Mouse (Mus musculus): ENCODE data around the gene Srsf2.
"Not testable (repeated sequence)": the region's sequence is repeated elsewhere in the genome, so short reads cannot be mapped to it uniquely, and the experiment has no call there.

The Srsf2 gene

DNA sequence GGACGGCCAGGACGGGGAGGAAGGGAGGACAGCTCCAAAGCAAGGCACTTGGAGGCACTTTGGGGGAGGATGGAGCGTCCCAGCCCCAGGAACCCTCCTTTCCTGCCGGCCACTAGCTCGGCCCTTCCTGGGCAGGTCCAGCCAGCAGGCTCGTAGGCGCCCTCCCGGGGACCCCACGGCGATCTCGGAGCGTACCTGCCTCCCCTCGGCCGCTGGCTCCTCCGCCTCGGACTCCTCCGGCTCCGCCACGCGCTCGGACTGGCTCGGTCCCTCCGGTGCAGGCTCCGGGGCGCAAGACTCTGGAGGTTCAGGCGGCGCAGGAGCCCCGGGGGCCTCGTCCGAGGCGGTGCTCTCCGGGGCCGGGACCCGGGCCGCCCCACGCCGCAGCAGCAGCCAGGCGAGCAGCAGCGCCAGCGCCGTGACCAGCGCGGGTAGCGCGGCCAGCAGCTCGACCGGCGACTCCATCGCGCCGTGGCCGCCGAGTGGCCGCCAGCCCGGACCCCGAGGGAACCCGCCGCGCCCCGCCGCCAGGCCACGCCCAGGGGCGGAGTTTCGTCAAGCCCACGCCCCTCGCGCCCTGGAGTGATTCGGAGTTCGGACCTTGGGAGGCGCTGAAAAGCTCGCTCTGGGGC, 25.2 kb downstream of the Srsf2 start, which contains the start of gene Mxra7:
Gene Mxra7 (minus strand): TSS at position 513 of the 632 bp plus-strand sequence.
- DNase-seq (ENCODE audit: low spot score in 2 of 2): peak; percentile 65 to 86

GRCm38 (mm10) chr11:116826550-116827504, 26.1 kb downstream of the Srsf2 start:
- no peak for DNase-seq (ENCODE audit: low spot score in 2 of 2)

- DNase-seq (ENCODE audit: low spot score in 2 of 2): no peak
Measured at GRCm38 (mm10) chr11:116825230-116825629, 27.7 kb downstream of the Srsf2 start.

DNA sequence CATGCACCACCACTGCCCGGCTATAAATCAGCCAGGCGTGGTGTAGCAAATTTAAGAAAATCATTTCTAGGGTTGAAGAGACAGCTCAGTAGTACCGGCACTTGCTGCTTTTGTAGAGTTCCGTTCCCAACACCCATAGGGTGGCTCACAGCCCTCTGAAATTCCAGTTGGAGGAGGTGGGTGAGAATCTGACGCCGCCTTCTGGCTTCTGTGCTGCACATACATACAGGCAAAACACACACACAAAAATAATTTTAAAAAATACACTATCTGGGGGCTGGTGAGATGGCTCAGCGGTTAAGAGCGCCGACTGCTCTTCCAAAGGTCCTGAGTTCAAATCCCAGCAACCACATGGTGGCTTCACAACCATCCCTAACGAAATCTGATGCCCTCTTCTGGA, 29.0 kb downstream of the Srsf2 start:
- DNase-seq (ENCODE audit: low spot score in 2 of 2): not testable (repeated sequence)

DNA sequence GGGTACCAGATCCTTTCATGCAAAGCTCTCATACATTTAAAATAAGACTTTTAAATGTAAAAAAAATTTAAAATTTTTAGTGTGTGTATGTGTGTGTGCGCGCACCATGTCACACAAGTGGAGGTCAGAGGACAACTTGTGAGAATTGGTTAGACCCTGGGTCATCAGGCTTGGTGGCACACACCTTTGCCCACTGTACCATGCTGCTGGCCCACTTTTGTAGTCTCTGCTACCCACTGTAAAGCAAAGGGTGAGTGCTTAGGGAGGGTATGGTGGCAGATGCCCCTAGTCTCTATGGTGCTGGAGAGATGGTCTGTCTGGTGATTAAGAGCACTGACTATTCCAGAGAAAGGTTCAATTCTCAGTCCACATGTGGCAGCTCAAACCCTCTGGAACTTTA, 29.6 kb downstream of the Srsf2 start:
- DNase-seq (ENCODE audit: low spot score in 2 of 2): no peak

GRCm38 (mm10) chr11:116822626-116823025, 30.3 kb downstream of the Srsf2 start:
- no peak for DNase-seq (ENCODE audit: low spot score in 2 of 2)

DNA sequence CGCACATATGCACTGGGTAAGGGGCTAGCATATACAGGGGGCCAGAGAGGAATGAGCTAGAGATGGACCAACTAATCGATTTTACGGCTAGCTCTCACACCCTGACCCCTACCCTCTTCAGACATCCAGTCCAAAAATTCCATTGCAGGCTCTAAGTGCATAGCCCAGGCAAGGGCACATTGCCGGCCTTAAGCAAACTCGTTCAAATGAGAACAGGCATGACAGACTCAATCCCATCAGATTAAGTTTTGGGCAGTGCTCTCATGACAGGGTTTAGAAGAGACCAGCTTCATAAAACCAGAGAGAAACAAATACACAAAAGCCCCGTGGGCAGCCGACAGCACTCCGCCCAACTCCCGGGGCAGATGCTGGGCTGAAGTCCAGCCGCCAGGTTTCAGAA, 30.7 kb downstream of the Srsf2 start:
- DNase-seq (ENCODE audit: low spot score in 2 of 2): no peak

- no peak for DNase-seq (ENCODE audit: low spot score in 2 of 2)
Measured at GRCm38 (mm10) chr11:116821057-116821940, 31.6 kb downstream of the Srsf2 start.

DNA sequence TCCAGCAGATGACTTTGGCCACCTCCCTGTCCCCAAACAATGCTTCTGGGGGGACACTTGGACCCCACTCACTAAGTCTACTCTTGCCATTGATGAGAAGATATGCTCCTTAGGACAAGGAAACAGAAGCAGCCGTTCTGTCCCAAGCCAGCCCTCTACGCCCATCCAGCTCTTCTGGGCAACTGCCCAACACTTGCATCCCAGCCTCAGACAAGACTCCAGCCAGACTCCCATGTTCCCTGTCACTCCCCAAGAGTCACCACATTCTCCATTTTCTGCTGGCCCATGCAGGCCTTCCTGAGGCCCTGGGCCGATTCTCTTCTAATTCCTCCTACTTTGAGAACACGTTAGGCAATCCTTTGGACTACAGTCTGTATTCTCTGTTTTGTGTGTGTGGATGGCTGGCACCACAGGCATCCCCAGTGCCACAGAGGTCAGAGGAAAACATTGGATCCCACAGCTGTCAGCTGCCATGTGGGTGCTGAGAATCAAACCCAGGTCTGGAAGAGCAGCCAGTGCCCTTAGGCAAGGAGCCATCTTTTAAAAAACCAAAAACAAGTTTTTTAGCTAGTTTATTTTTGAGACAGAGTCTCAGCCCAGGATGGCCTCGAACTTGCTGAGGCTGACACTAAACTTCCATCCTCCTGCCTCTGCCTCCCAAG, 32.8 kb downstream of the Srsf2 start:
- no peak for DNase-seq (ENCODE audit: low spot score in 2 of 2)

DNA sequence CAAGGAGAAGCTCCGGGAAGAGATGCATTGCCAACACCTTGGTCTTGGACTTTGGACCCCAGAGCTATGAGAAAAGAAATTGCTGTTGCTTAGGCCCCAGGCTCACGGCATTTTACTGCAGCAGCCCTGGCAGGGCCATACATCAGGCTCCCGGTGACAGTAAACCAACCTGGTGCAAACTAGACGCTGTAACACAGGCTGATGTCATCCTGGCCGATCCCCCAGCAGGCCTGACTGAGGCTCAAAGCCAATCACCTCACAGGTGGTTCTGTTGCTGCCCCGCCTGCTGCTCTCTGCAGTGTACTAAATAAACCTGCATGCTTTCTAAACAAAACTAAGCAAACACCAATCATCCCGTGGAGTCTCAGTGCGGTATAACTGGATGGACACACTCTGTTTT, 34.2 kb downstream of the Srsf2 start:
- no peak for DNase-seq (ENCODE audit: low spot score in 2 of 2)

DNA sequence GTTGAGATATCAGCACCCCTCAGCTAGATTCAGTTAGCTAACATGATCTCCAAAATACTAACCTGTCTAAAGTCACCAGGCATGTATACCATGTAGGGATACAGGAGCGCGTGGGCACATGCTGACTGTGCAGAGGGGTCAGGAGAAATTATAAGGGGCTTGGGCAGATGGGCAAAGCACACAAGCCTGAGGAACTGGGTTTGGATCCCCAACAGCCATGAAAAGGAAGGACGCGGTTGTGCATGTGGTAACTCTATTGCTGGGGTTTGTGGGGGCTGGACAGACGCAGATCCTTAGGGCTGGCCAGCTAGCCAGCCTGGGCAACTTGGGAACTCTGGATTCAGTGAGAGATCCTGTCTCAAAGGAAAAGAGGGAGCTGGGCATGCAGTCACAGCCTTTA, 35.3 kb downstream of the Srsf2 start:
- DNase-seq (ENCODE audit: low spot score in 2 of 2): no peak

DNA sequence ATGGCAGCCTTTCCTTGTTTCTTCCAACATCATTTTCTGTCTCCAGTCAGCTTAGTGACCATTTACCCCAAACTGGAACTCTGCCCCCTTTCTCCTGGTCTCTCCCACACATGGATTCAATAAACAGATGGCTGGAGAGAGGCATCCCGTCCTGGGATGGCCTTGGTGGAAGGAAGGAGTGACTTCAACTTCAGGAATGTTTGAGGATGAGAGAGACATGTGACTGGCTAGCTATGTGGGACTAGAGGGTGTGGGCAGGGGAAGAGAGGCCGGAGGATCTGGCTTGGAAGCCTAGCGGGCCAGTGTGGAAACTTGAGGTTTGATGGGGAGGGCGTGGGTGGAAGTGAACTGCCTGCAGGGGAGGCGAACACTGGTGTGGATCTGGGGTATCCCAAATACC, 36.1 kb downstream of the Srsf2 start:
- DNase-seq (ENCODE audit: low spot score in 2 of 2): no peak

GRCm38 (mm10) chr11:116814884-116815415, 37.9 kb downstream of the Srsf2 start:
- DNase-seq (ENCODE audit: low spot score in 2 of 2): no peak

DNA sequence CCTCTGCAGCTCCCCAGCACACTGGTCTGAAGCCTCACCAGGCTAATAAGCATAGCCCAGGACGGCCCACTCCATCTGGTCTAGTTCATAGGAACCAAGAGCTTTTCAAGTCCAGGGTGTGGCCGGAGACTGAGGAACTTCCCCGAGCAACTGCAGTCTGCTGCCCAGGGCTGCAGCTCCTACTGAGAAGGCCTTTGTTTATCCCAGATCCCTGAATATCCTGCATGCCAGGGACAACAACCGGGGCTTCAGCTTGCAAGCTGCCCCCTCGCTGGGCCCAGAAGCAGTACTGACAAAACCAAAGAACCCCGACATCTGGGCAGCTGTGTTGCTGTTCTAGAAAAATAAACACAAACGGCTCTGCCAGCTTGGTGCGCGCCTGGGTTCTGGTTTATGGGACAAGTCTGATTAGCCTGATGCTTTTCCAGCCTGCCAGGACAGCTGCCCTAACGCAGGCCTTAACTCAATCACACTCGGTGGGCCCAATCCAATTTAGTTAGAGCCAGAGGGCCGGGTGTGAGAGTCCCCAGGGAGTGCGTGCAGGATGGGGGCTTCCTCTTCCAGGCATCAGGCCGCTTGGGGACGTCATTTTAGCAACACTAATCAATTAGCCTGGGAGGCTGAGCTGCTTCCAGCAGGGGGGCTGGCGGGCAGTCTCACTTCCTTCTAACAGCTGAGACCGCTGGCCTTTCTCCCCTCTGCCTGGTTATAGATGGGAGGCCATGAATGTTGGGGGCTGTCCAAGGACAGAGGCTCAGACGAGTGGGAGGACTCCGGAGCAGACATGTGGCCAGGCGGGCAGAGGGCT, 38.6 kb downstream of the Srsf2 start:
- peak; percentile 43 to 69 for DNase-seq (ENCODE audit: low spot score in 2 of 2)

- DNase-seq (ENCODE audit: low spot score in 2 of 2): no peak
Measured at GRCm38 (mm10) chr11:116813610-116814009, 39.3 kb downstream of the Srsf2 start.

GRCm38 (mm10) chr11:116812793-116813529, 39.9 kb downstream of the Srsf2 start:
- no peak for DNase-seq (ENCODE audit: low spot score in 2 of 2)

DNA sequence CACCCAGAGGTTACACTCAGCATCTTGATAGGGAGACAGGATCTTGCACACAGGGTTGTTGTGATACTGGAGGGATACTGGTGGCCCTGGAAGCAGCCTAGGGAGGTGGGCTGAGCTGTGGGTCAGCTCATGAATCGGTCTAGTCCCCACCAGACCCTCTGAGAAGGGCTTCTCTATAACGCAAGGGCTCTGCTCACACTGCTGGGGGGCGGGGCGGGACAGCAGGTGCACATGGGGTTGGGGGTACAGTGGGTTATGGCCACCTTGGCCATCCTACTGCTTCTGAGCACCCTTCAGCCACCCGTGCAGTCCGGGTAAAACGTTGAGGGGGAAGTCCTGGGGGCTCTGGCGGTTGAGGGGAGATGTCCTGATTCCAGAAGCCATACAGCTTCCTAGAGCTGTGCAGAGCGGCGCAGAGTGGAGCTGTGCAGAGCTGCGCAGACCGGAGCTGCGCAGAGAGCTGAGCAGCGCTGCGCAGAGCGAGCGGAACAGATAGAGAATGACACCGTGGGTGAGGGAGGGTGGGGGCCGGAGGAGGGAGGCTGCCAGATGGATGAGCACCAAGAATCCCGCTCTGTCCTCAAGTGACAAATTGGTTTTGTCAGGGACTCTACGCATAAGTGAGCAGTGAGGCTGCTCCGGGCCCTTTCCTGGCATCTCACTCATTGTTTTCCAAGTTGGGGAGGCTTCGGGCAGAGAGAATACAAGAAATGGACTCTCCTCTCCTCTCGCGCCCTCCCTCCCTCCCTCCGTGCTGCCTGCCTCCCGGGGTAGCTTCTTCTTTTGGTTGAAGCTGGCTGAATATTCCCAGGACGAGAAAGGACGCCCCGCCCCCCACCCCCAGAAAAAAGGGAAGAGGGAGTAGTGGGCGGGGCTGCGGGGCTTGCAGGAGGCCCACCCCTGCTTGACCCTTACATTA, 41.7 kb downstream of the Srsf2 start:
- DNase-seq (ENCODE audit: low spot score in 2 of 2): no peak

DNA sequence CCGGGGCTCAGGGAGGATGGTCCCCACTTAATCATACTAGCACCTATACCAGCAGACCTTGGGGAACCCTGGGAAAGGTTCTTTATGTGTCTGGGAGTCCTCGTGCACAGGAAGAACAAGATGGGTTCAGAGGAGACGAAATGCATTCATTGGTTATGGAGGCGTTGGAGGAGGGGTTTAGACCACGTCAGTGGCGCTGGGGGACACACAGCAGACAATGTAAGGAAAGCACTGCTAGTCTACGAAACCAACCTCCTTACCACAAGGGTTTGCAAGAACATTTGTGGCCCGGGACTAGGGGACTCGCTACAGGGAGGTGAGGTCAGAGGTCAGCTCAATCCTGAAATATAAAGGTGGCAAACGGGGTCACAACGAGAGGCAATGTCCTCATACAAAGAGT, 42.4 kb downstream of the Srsf2 start:
- no peak for DNase-seq (ENCODE audit: low spot score in 2 of 2)

DNA sequence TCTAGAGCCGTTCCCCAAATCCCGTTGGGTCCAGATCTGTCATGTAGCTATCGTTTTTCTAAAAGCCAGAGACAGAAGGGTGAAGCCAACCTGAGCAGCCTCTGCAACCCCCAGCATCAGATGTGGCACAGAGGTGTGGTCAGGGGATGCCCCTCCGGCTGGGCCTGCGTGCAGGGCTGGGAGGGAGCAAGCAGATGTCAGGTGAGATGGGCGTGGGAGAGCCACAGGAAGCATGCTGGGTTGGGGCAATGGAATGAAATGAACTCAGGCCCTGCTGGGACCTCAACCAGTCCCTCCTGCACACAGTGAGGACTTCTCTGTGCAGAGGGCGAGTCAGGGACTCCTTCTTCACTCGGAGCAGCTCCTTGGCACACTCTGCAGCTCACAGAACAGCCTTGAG, 43.4 kb downstream of the Srsf2 start:
- no peak for DNase-seq (ENCODE audit: low spot score in 2 of 2)
